Mouse (Mus musculus): ENCODE data around the gene Pdcl.

- TF ChIP-seq CTCF (conservative IDR thresholded peaks at IDR 0.05 in 1 of 2, IDR thresholded peaks at IDR 0.05 in 1 of 2; ENCODE audit: low read depth in 2 of 2, low read length in 2 of 2): no peak
- no peak for TF ChIP-seq EP300 (IDR thresholded peaks at IDR 0.05; ENCODE audit: low read length)
- no peak for TF ChIP-seq ETS1 (conservative IDR thresholded peaks at IDR 0.05; ENCODE audit: low read depth, low read length)
- no peak for TF ChIP-seq MAX (IDR thresholded peaks at IDR 0.05; ENCODE audit: low read length)
- TF ChIP-seq IRF4 (IDR thresholded peaks at IDR 0.05; ENCODE audit: low read depth, low read length): no peak
- TF ChIP-seq MXI1 (IDR thresholded peaks at IDR 0.05; ENCODE audit: low read depth, low read length): no peak
- no peak for TF ChIP-seq POLR2A (IDR thresholded peaks at IDR 0.05; ENCODE audit: low read depth, low read length)
- TF ChIP-seq RCOR1 (conservative IDR thresholded peaks at IDR 0.05; ENCODE audit: low read depth, low read length): no peak
- no peak for TF ChIP-seq TCF12 (IDR thresholded peaks at IDR 0.05; ENCODE audit: low read depth, low read length)
- no peak for TF ChIP-seq ZNF384 (IDR thresholded peaks at IDR 0.05; ENCODE audit: low read depth, low read length)
These were observed 11.5 kb upstream of the Pdcl start for GRCm38 (mm10) chr2:37370651-37371050.

All from CH12.LX (cell line).